Mouse (Mus musculus) liver, embryonic 16.5 days (tissue): ENCODE measurements at regions not wholly inside any gene's neighbourhood (a gene's known extent, or its start where the extent isn't known, plus 50 kb on each side); places are given as distances from the start of the nearest gene placed in this dataset.

Experiments used
- ATAC-seq: fragments of 200-750 bp; cut with Nextera tagmentation; 2 replicates; pipeline ENCODE4 v1.8.0; 2017; ENCODE audit warnings: low read depth, mild to moderate bottlenecking, moderate number of reproducible peaks, moderate library complexity
- H3K27ac ChIP-seq: fragments of 300-500 bp; sonication (generic); 2 replicates; pipeline ENCODE4 v1.5.1; 2014; ENCODE audit warnings: mild to moderate bottlenecking, low read length
- H3K27me3 ChIP-seq: fragments of 300-500 bp; sonication (generic); 2 replicates; pipeline ENCODE4 v1.6.1; 2014; ENCODE audit warnings: low read depth, low read length, mixed read lengths; ENCODE audit not compliant: control insufficient read depth, insufficient read depth
- H3K36me3 ChIP-seq: fragments of 300-500 bp; sonication (generic); 2 replicates; pipeline ENCODE4 v1.6.1; 2014; ENCODE audit warnings: mild to moderate bottlenecking; ENCODE audit not compliant: control insufficient read depth, insufficient read depth
- H3K4me1 ChIP-seq: fragments of 300-500 bp; sonication (generic); 2 replicates; pipeline ENCODE4 v1.6.1; 2014; ENCODE audit warnings: low read depth, low read length, mixed read lengths; ENCODE audit not compliant: control insufficient read depth
- H3K4me2 ChIP-seq: fragments of 300-500 bp; sonication (generic); 2 replicates; pipeline ENCODE4 v1.6.1; 2014; ENCODE audit warnings: low read depth, low read length, mixed read lengths
- H3K4me3 ChIP-seq: fragments of 300-500 bp; sonication (generic); 2 replicates; pipeline ENCODE4 v1.5.1; 2014; ENCODE audit warnings: low read depth, mild to moderate bottlenecking, low read length
- H3K9ac ChIP-seq: fragments of 300-500 bp; sonication (generic); 2 replicates; pipeline ENCODE4 v1.6.1; 2014; ENCODE audit warnings: low read depth, low read length
- H3K9me3 ChIP-seq: fragments of 300-500 bp; sonication (generic); replicated peaks from 2 replicates; pipeline ENCODE4 v1.6.1; 2016; ENCODE audit warnings: low read length; ENCODE audit not compliant: control insufficient read depth
- WGBS: fragments of 180-500 bp; shearing (Covaris S2); extraction: QIAGEN DNeasy Blood & Tissue Kit; methylation state at CpG from one replicate; pipeline ENCODE4 v1.1.7; 2014; ENCODE audit not compliant: insufficient replicate concordance; 5-methylcytosine and 5-hydroxymethylcytosine counted together

DNA sequence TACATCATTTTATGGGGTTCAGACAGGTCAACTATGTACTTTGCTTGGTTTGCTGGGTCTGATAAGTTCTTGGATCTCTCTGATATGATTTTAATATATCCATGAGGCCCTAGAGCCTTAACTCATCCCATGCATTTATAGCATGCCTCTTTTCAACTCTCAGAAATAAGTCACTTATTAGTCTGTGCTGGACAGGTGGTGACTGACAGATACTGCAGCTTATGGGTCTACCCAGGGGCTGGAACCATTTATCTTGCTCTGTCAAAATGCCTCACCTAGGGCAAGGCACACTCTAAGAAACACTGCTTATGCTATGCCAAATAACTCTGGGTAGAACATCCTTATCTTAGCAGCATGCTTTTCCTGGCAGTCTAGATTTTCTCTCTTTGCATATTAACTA is 225.6 kb downstream of the Mbnl1 start:
- Histone ChIP-seq H3K36me3 (no peaks in the 10 kb centered on the region), H3K4me2 (no peak overlapping the region), H3K4me3 (no peak overlapping the region), H3K9me3 (no peaks in the 10 kb centered on the region), H3K9ac (no peak overlapping the region), H3K4me1 (no peaks in the 10 kb centered on the region), H3K27ac (no peak overlapping the region), H3K27me3 (no peaks in the 10 kb centered on the region)
- ATAC-seq = no peak

DNA sequence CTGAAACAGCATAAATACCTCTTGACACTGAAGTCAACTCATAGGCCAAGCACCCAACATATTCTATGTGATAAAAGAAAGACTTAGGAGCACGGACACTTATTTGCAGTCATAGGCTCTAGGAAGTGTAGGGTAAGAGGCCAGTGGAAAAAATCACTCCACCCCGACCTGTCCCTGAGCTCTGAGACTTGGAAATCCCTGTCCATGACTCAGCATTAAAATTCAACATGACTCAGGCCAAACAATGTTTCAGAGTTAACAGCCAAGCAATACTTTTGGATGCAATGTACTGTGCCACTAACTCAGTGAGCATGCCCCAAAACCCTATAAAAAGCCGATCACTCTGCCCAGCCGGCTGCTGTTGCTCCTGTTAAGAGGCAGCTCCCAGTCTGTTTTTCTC is 234.5 kb downstream of the Mbnl1 start:
- no peak overlapping the region for H3K9ac ChIP-seq
- 72% methylated on average over 4 of the region's 4 CpGs for WGBS
- no peaks in the 10 kb centered on the region for H3K9me3 ChIP-seq
- no peak overlapping the region for H3K27ac ChIP-seq
- no peak for ATAC-seq
- no peaks in the 10 kb centered on the region for H3K4me1 ChIP-seq
- no peaks in the 10 kb centered on the region for H3K27me3 ChIP-seq
- H3K36me3 ChIP-seq = no peaks in the 10 kb centered on the region
- H3K4me2 ChIP-seq = no peak overlapping the region
- H3K4me3 ChIP-seq = no peak overlapping the region

DNA sequence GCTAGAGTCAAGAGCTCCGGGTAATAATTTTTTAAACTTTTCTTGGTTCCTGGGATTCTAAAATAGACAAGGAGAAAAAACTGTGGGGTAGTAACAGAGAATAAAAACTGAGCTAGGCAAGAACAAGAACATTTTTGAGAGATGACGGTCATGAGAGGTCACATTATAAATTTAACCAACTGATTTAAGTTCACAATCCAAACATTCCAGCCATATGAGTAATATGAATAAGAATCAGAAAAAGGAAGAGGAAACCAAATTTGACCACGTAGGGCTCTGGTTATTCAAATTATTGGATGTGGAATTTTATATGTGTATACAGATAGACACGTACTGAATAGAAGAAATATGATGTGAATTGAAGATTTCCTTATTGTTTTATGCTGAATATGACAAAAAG is 240.3 kb downstream of the Mbnl1 start:
- WGBS = 61% methylated on average over 4 of the region's 4 CpGs

DNA sequence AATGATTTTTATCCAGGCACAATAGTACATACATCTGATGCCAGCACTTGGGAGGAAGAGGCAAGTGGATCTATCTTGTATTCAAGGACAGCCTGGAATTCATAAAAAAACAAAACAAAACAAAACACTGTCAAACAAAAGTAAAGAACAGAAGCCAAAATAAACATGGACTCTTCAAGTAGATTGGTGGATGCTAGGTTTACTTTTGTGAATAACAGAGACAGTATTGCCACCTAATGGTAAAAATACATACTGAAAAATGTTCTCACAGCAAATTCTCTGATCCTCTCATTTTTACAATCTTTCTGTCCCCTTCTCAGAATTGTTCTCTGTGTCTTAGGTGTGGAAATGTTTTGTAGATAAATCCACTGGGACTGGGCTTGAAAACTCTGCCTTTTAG is 247.7 kb downstream of the Mbnl1 start:
- H3K36me3 ChIP-seq = no peaks in the 10 kb centered on the region
- H3K27ac ChIP-seq = no peak overlapping the region
- H3K9ac ChIP-seq = no peak overlapping the region
- H3K4me2 ChIP-seq = no peak overlapping the region
- H3K27me3 ChIP-seq = no peaks in the 10 kb centered on the region
- no peak overlapping the region for H3K4me3 ChIP-seq
- H3K4me1 ChIP-seq = no peaks in the 10 kb centered on the region
- no peaks in the 10 kb centered on the region for H3K9me3 ChIP-seq
- ATAC-seq = no peak

More for the DNA sequence above, 240.3 kb downstream of the Mbnl1 start:
- Histone ChIP-seq H3K4me3 (no peak overlapping the region), H3K27me3 (no peaks in the 10 kb centered on the region), H3K4me1 (no peaks in the 10 kb centered on the region), H3K4me2 (no peak overlapping the region), H3K36me3 (no peaks in the 10 kb centered on the region), H3K9me3 (no peaks in the 10 kb centered on the region), H3K27ac (no peak overlapping the region), H3K9ac (no peak overlapping the region)
- ATAC-seq = no peak

DNA sequence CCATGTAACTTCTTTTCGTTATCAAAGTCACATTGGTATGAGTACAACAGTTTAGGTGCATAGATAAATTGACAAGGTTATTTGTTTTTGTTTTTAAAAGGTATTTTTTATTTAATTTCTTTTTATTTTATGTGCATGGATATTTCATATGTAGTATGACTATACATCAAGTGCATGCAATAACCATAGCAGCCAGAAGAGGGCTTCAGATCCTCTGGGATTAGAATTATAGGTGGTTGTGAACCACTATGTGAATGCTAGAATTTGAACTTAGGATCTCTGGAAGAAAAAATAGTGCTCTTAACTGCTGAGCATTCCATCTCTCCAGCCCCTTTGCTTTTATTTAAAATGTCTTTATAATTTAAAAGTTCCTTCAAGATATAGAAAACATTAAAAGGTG is 258.7 kb downstream of the Mbnl1 start:
- no peak overlapping the region for H3K9ac ChIP-seq
- no peak overlapping the region for H3K27ac ChIP-seq
- no peak overlapping the region for H3K4me3 ChIP-seq
- no peak overlapping the region for H3K4me2 ChIP-seq
- H3K27me3 ChIP-seq = no peaks in the 10 kb centered on the region
- H3K9me3 ChIP-seq = no peaks in the 10 kb centered on the region
- WGBS = 71% methylated on average over 1 of the region's 1 CpGs
- no peaks in the 10 kb centered on the region for H3K4me1 ChIP-seq
- ATAC-seq = no peak
- H3K36me3 ChIP-seq = no peaks in the 10 kb centered on the region

- Histone ChIP-seq H3K27me3 (no peaks in the 10 kb centered on the region), H3K4me1 (peaks cover 5% of the 10 kb centered on the region; the same call in 1 of the 2 replicates), H3K4me3 (no peak overlapping the region), H3K9me3 (no peaks in the 10 kb centered on the region), H3K27ac (no peak overlapping the region), H3K4me2 (no peak overlapping the region), H3K9ac (no peak overlapping the region), H3K36me3 (no peaks in the 10 kb centered on the region)
- ATAC-seq = no peak
Measured at GRCm38 (mm10) chr3:60740543-60741294, 261.9 kb upstream of the P2ry1 start.

GRCm38 (mm10) chr3:60741379-60741778 is 261.2 kb upstream of the P2ry1 start:
- 62% methylated on average over 5 of the region's 5 CpGs for WGBS
- H3K4me3 ChIP-seq = no peak overlapping the region

GRCm38 (mm10) chr3:60742232-60742631 is 260.4 kb upstream of the P2ry1 start:
- Histone ChIP-seq H3K9me3 (no peaks in the 10 kb centered on the region), H3K27me3 (no peaks in the 10 kb centered on the region), H3K4me3 (no peak overlapping the region), H3K36me3 (no peaks in the 10 kb centered on the region), H3K9ac (no peak overlapping the region), H3K4me2 (no peak overlapping the region), H3K27ac (no peak overlapping the region), H3K4me1 (peaks cover 5% of the 10 kb centered on the region; the same call in 1 of the 2 replicates)
- 57% methylated on average over 2 of the region's 2 CpGs for WGBS
- no peak for ATAC-seq

More at GRCm38 (mm10) chr3:60741379-60741778, 261.2 kb upstream of the P2ry1 start:
- H3K4me1 ChIP-seq = peaks cover 5% of the 10 kb centered on the region; the same call in 1 of the 2 replicates
- no peak overlapping the region for H3K27ac ChIP-seq
- H3K27me3 ChIP-seq = no peaks in the 10 kb centered on the region
- no peaks in the 10 kb centered on the region for H3K9me3 ChIP-seq
- ATAC-seq = no peak
- no peak overlapping the region for H3K4me2 ChIP-seq
- H3K36me3 ChIP-seq = no peaks in the 10 kb centered on the region
- H3K9ac ChIP-seq = no peak overlapping the region

GRCm38 (mm10) chr3:60745075-60745474 is 257.5 kb upstream of the P2ry1 start:
- H3K4me1 ChIP-seq = peaks cover 5% of the 10 kb centered on the region; the same call in 1 of the 2 replicates
- ATAC-seq = peak; percentile 58
- no peak overlapping the region for H3K4me3 ChIP-seq
- 59% methylated on average over 1 of the region's 1 CpGs for whole genome bisulfite sequencing
- H3K9me3 ChIP-seq = no peaks in the 10 kb centered on the region
- no peaks in the 10 kb centered on the region for H3K36me3 ChIP-seq
- no peaks in the 10 kb centered on the region for H3K27me3 ChIP-seq
- no peak overlapping the region for H3K27ac ChIP-seq
- H3K9ac ChIP-seq = no peak overlapping the region
- H3K4me2 ChIP-seq = no peak overlapping the region
